Comparison of ENCODE assay signal across 13 mouse cellular contexts in genomic region chr12:4719762-4720754, GRCm38 (mm10). TPM values are rescaled to one million over a fixed set of nuclear protein-coding genes. Genes with fewer than 3 reads are reported as not detected.
DNase-seq lines count a peak whose midpoint lies in the region; ATAC-seq and TF ChIP-seq lines count a peak whose summit lies in the region.
"Had no signal": no experiment of that assay in that cellular context is flagged by ENCODE, and none has a peak within 500 bp of the region (broad histone marks: within the 10 kb centered on the region; RNA-seq: fewer than 3 reads in every experiment).

No protein-coding gene starts in this region.

- H3K4me1 ChIP-seq in kidney, postnatal 0 days (replicated peaks; ENCODE audit: insufficient read depth, low read length): no peaks in the 10 kb centered on the region
- no peaks in the 10 kb centered on the region for H3K4me1 ChIP-seq in ES-Bruce4 (ENCODE audit: control insufficient read depth, insufficient read depth, low read length)
- H3K4me1 ChIP-seq in liver, postnatal 0 days (ENCODE audit: insufficient read depth): peaks cover 11% of the 10 kb centered on the region
- H3K4me1 ChIP-seq: embryonic facial prominence, embryonic 12.5 days; midbrain, embryonic 15.5 days had no signal

- H3K4me2 ChIP-seq in kidney, postnatal 0 days (ENCODE audit: low read length): no peak overlapping the region
- peak overlapping the region; percentile 48 for H3K4me2 ChIP-seq in liver, postnatal 0 days (ENCODE audit: low read depth, low read length)
- H3K4me2 ChIP-seq: embryonic facial prominence, embryonic 12.5 days; midbrain, embryonic 15.5 days had no signal

- H3K4me3 ChIP-seq in kidney, postnatal 0 days (replicated peaks; ENCODE audit: low read depth, low read length): no peak overlapping the region
- peak overlapping the region; percentile 86 for H3K4me3 ChIP-seq in ES-Bruce4 (ENCODE audit: low read depth, low read length)
- no peak overlapping the region for H3K4me3 ChIP-seq in liver, postnatal 0 days (ENCODE audit: low read depth, low read length)
- H3K4me3 ChIP-seq: embryonic facial prominence, embryonic 12.5 days; midbrain, embryonic 15.5 days had no signal

- TF ChIP-seq EP300 in ES-Bruce4 (IDR thresholded peaks at IDR 0.05; ENCODE audit: insufficient read depth, low read depth, low read length): 0 out of 2 replicates have a peak, but pooled peaks have one; percentile 6
- no peak for TF ChIP-seq EP300 in liver, postnatal 0 days (IDR thresholded peaks at IDR 0.05; ENCODE audit: low read depth)

- no peaks in the 10 kb centered on the region for H3K9me3 ChIP-seq in kidney, postnatal 0 days (replicated peaks; ENCODE audit: low read length)
- 0 out of 2 replicates have a peak, but pooled peaks cover 3% of the 10 kb centered on the region for H3K9me3 ChIP-seq in ES-Bruce4 (replicated peaks; ENCODE audit: control insufficient read depth, insufficient read depth, low read length, poor library complexity, severe bottlenecking)
- H3K9me3 ChIP-seq in liver, postnatal 0 days (ENCODE audit: low read length): no peaks in the 10 kb centered on the region
- H3K9me3 ChIP-seq: embryonic facial prominence, embryonic 12.5 days; midbrain, embryonic 15.5 days had no signal

- no peak for DNase-seq in kidney, postnatal 0 days (ENCODE audit: low spot score)
- no peak for DNase-seq in kidney, adult 9 months
- DNase-seq in c-Kit-positive CD71-positive TER-119-negative erythroid progenitor cells, embryonic 14.5 days (ENCODE audit: low read depth): peak; percentile 79
- DNase-seq in liver, postnatal 0 days: peak; percentile 43
- DNase-seq in gastrocnemius, adult 8-10 months (ENCODE audit: low spot score in 2 of 2): no peak
- DNase-seq in adipocyte (ENCODE audit: low spot score): no peak
- DNase-seq: adrenal gland, postnatal 10 days; kidney, adult 8-10 months; thymus, adult 2 months had no signal

- H3K9ac ChIP-seq in kidney, postnatal 0 days (ENCODE audit: low read depth, low read length): no peak overlapping the region
- H3K9ac ChIP-seq in ES-Bruce4 (ENCODE audit: low read depth, poor library complexity, severe bottlenecking): peak overlapping the region; percentile 64
- peak overlapping the region; percentile 26; the same call in 1 of the 2 replicates for H3K9ac ChIP-seq in liver, postnatal 0 days (replicated peaks)
- H3K9ac ChIP-seq: embryonic facial prominence, embryonic 12.5 days; midbrain, embryonic 15.5 days had no signal

- ATAC-seq in kidney, postnatal 0 days (replicated peaks; ENCODE audit: low FRiP score, low read depth): no peak
- peak; percentile 72 for ATAC-seq in liver, postnatal 0 days
- ATAC-seq in megakaryocyte, adult 5-6 weeks (ENCODE audit: poor library complexity, severe bottlenecking): no peak
- ATAC-seq: midbrain, embryonic 15.5 days had no signal

- TF ChIP-seq CTCF in kidney, postnatal 0 days (IDR thresholded peaks at IDR 0.05; ENCODE audit: low read depth): peak; percentile 49
- peak; percentile 63 for TF ChIP-seq CTCF in ES-Bruce4 (IDR thresholded peaks at IDR 0.05; ENCODE audit: low read depth, low read length)
- peak; percentile 51 for TF ChIP-seq CTCF in liver, postnatal 0 days (IDR thresholded peaks at IDR 0.05; ENCODE audit: low read depth)

- TF ChIP-seq POLR2A in ES-Bruce4 (IDR thresholded peaks at IDR 0.05; ENCODE audit: insufficient read depth, low read length): peak; percentile 93

- H3K27ac ChIP-seq in kidney, postnatal 0 days: no peak overlapping the region
- H3K27ac ChIP-seq in ES-Bruce4 (ENCODE audit: insufficient read depth, low read length): no peak overlapping the region
- H3K27ac ChIP-seq in liver, postnatal 0 days (ENCODE audit: low read depth): no peak overlapping the region
- H3K27ac ChIP-seq: embryonic facial prominence, embryonic 12.5 days; midbrain, embryonic 15.5 days had no signal

- peaks cover 5% of the 10 kb centered on the region; the same call in 1 of the 2 replicates for H3K36me3 ChIP-seq in kidney, postnatal 0 days (ENCODE audit: insufficient read depth, low read length)
- no peaks in the 10 kb centered on the region for H3K36me3 ChIP-seq in ES-Bruce4 (ENCODE audit: control insufficient read depth, insufficient read depth, low read length, poor library complexity, severe bottlenecking)
- no peaks in the 10 kb centered on the region for H3K36me3 ChIP-seq in liver, postnatal 0 days (replicated peaks; ENCODE audit: insufficient read depth, low read length)
- H3K36me3 ChIP-seq: embryonic facial prominence, embryonic 12.5 days; midbrain, embryonic 15.5 days had no signal

- 79% methylated on average over 17 of the region's 17 CpGs for WGBS in kidney, postnatal 0 days
- WGBS in liver, postnatal 0 days (ENCODE audit: insufficient replicate concordance): 58% methylated on average over 17 of the region's 17 CpGs

- H3K27me3 ChIP-seq in kidney, postnatal 0 days (ENCODE audit: insufficient read depth, low read length): no peaks in the 10 kb centered on the region
- no peaks in the 10 kb centered on the region for H3K27me3 ChIP-seq in ES-Bruce4 (ENCODE audit: control insufficient read depth, insufficient read depth, low read length, poor library complexity, severe bottlenecking)
- H3K27me3 ChIP-seq in liver, postnatal 0 days (ENCODE audit: insufficient read depth, low read length): no peaks in the 10 kb centered on the region
- H3K27me3 ChIP-seq: embryonic facial prominence, embryonic 12.5 days; midbrain, embryonic 15.5 days had no signal

RNA-seq across cellular contexts. Expression of gene Fam228a, which starts 18.2 kb away (rescaled TPM):
- polyA plus RNA-seq in kidney, postnatal 0 days (2015; fragmentation: Nextera tagmentation; extraction: Ambion mirVana): 0.12 and 0.18 TPM in 2 replicates
- 1.3 TPM in 1 of 2 replicates, not detected in the other for polyA plus RNA-seq in ES-Bruce4 (2011; ENCODE audit: insufficient read depth, insufficient read length, low read depth, missing spikeins)
- polyA plus RNA-seq in liver, postnatal 0 days (2015; fragmentation: Nextera tagmentation; extraction: Ambion mirVana): 0.07 TPM in 1 of 2 replicates, not detected in the other
- total RNA-seq in megakaryocyte, adult 5-6 weeks (2015): not detected in 2 replicates
- not detected in 2 replicates for total RNA-seq in megakaryocyte, adult 5-6 weeks (2017)
- total RNA-seq in gastrocnemius, adult 8-10 months (2022): under 1 TPM in 2 of 4 experiments, not detected in 2; 0.12 to 0.24 TPM

RNA-seq across cellular contexts. Expression of gene Pfn4, which starts 48.8 kb away (rescaled TPM):
- polyA plus RNA-seq in kidney, postnatal 0 days (2015; fragmentation: Nextera tagmentation; extraction: Ambion mirVana): 4.2 and 5.2 TPM in 2 replicates
- polyA plus RNA-seq in ES-Bruce4 (2011; ENCODE audit: insufficient read depth, insufficient read length, low read depth, missing spikeins): 0.44 and 1.2 TPM in 2 replicates
- polyA plus RNA-seq in liver, postnatal 0 days (2015; fragmentation: Nextera tagmentation; extraction: Ambion mirVana): 0.60 and 0.72 TPM in 2 replicates
- 0.11 TPM in 1 of 2 replicates, not detected in the other for total RNA-seq in megakaryocyte, adult 5-6 weeks (2015)
- not detected in 2 replicates for total RNA-seq in megakaryocyte, adult 5-6 weeks (2017)
- total RNA-seq in gastrocnemius, adult 8-10 months (2022): 1 to 10 TPM in 3 of 4 experiments, under 1 TPM in 1; 0.67 to 1.1 (median 1.0) TPM

RNA-seq across cellular contexts. Expression of gene Fam228b, which starts 49.0 kb away (rescaled TPM):
- 1.8 and 3.8 TPM in 2 replicates for polyA plus RNA-seq in kidney, postnatal 0 days (2015; fragmentation: Nextera tagmentation; extraction: Ambion mirVana)
- polyA plus RNA-seq in ES-Bruce4 (2011; ENCODE audit: insufficient read depth, insufficient read length, low read depth, missing spikeins): 4.7 and 6.9 TPM in 2 replicates
- 0.44 and 0.68 TPM in 2 replicates for polyA plus RNA-seq in liver, postnatal 0 days (2015; fragmentation: Nextera tagmentation; extraction: Ambion mirVana)
- 1.1 TPM in 1 of 2 replicates, not detected in the other for total RNA-seq in megakaryocyte, adult 5-6 weeks (2015)
- total RNA-seq in megakaryocyte, adult 5-6 weeks (2017): not detected in 2 replicates
- total RNA-seq in gastrocnemius, adult 8-10 months (2022): 10 to 100 TPM in 2 of 4 experiments, 1 to 10 TPM in 2; 8.9 to 16.4 (median 10.8) TPM

Comparison
In these comparisons a context has a peak if more than half of its experiments do, and no peak if none do; other contexts are left out.
1. DNase-seq: peak in c-Kit-positive CD71-positive TER-119-negative erythroid progenitor cells, embryonic 14.5 days (single experiment) and liver, postnatal 0 days (single experiment); none in kidney, postnatal 0 days (single experiment), kidney, adult 9 months (single experiment), gastrocnemius, adult 8-10 months (0 of 2) and adipocyte (single experiment).
2. Peak in every context shown above with its lines, with median percentiles within 50 percentile points of each other: CTCF ChIP-seq.